In the genomic region with DNA sequence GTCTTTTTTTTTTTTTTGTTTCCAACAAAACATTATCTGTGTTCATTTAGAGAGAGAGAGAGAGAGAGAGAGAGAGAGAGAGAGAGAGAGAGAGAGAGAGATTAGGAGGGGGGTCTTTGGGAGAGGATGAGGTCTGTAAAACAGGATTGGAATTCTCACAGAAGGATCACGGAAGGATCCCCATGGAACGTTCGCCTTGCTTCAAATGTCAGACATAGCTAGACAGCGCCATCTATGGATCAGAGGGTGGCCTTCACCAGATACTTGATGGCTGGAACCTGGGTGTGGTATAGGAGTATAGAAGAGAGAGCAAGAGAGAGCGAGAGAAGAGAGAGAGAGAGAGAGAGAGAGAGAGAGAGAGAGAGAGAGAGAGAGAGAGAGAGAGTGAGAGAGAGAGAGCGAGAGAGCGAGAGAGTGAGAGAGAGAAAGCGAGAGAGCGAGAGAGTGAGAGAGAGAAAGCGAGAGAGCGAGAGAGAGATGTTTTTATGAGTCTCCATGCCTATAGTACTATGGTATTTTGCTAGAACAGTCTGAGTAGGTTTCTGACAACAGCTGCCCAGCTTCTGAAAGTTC, we compare ENCODE assay signal across 8 mouse cellular contexts. TPM values are rescaled to one million over a fixed set of nuclear protein-coding genes. Genes with fewer than 3 reads are reported as not detected.
DNase-seq lines count a peak whose midpoint lies in the region; ATAC-seq lines count a peak whose summit lies in the region.

No protein-coding gene starts in this region.

- H3K36me3 ChIP-seq in forebrain, embryonic 15.5 days: no peaks in the 10 kb centered on the region
- H3K36me3 ChIP-seq in limb, embryonic 11.5 days (ENCODE audit: control insufficient read depth, insufficient read depth, low read length): no peaks in the 10 kb centered on the region
- no peaks in the 10 kb centered on the region for H3K36me3 ChIP-seq in midbrain, embryonic 14.5 days (ENCODE audit: control insufficient read depth, insufficient read depth, low read length)
- H3K36me3 ChIP-seq in stomach, embryonic 16.5 days (ENCODE audit: control insufficient read depth, insufficient read depth, low read length): no peaks in the 10 kb centered on the region

- 24% methylated on average over 11 of the region's 11 CpGs for WGBS in forebrain, embryonic 15.5 days
- 22% methylated on average over 11 of the region's 11 CpGs for WGBS in limb, embryonic 11.5 days
- WGBS in midbrain, embryonic 14.5 days: 27% methylated on average over 11 of the region's 11 CpGs
- 22% methylated on average over 11 of the region's 11 CpGs for WGBS in stomach, embryonic 16.5 days

- H3K4me3 ChIP-seq in forebrain, embryonic 15.5 days: no peak overlapping the region
- H3K4me3 ChIP-seq in limb, embryonic 11.5 days (ENCODE audit: low read depth, low read length): no peak overlapping the region
- no peak overlapping the region for H3K4me3 ChIP-seq in midbrain, embryonic 14.5 days (replicated peaks; ENCODE audit: low read depth, low read length)
- no peak overlapping the region for H3K4me3 ChIP-seq in stomach, embryonic 16.5 days (replicated peaks; ENCODE audit: low read length)

- peak; percentile 56 for DNase-seq in ovary, postnatal 14 days (ENCODE audit: low spot score)
- DNase-seq in ovary, postnatal 10 days (ENCODE audit: low spot score): no peak
- DNase-seq in c-Kit-positive CD71-positive TER-119-negative erythroid progenitor cells, embryonic 14.5 days (ENCODE audit: low read depth): peak; percentile 63
- peak; percentile 43 for DNase-seq in kidney, adult 11 months
- DNase-seq in limb, embryonic 11.5 days (ENCODE audit: low spot score): peak; percentile 86
- DNase-seq in midbrain, embryonic 14.5 days: peak; percentile 95

- H3K9ac ChIP-seq in forebrain, embryonic 15.5 days (replicated peaks): no peak overlapping the region
- no peak overlapping the region for H3K9ac ChIP-seq in limb, embryonic 11.5 days (ENCODE audit: low read length)
- no peak overlapping the region for H3K9ac ChIP-seq in midbrain, embryonic 14.5 days (replicated peaks; ENCODE audit: low read length)
- no peak overlapping the region for H3K9ac ChIP-seq in stomach, embryonic 16.5 days (ENCODE audit: low read length)

- peaks cover 6% of the 10 kb centered on the region; the same call in 1 of the 2 replicates for H3K27me3 ChIP-seq in forebrain, embryonic 15.5 days
- no peaks in the 10 kb centered on the region for H3K27me3 ChIP-seq in limb, embryonic 11.5 days (ENCODE audit: control insufficient read depth, insufficient read depth, low read length)
- H3K27me3 ChIP-seq in midbrain, embryonic 14.5 days (ENCODE audit: control insufficient read depth, insufficient read depth, low read length): no peaks in the 10 kb centered on the region
- H3K27me3 ChIP-seq in stomach, embryonic 16.5 days (ENCODE audit: control insufficient read depth, insufficient read depth, low read length): no peaks in the 10 kb centered on the region

- peak; percentile 80; the same call in 1 of the 2 replicates for ATAC-seq in forebrain, embryonic 15.5 days (replicated peaks)
- ATAC-seq in limb, embryonic 11.5 days (ENCODE audit: insufficient number of reproducible peaks, low FRiP score, low TSS enrichment, low read depth): no peak
- ATAC-seq in midbrain, embryonic 14.5 days (ENCODE audit: low FRiP score, low TSS enrichment): no peak
- peak; percentile 79 for ATAC-seq in stomach, embryonic 16.5 days (ENCODE audit: insufficient read depth, low FRiP score)

- H3K4me1 ChIP-seq in forebrain, embryonic 15.5 days: no peaks in the 10 kb centered on the region
- H3K4me1 ChIP-seq in limb, embryonic 11.5 days (ENCODE audit: control insufficient read depth, insufficient read depth, low read length): no peaks in the 10 kb centered on the region
- no peaks in the 10 kb centered on the region for H3K4me1 ChIP-seq in midbrain, embryonic 14.5 days (ENCODE audit: control insufficient read depth, insufficient read depth, low read length)
- H3K4me1 ChIP-seq in stomach, embryonic 16.5 days (ENCODE audit: control insufficient read depth, insufficient read depth, low read length): 0 out of 2 replicates have a peak, but pooled peaks cover 4% of the 10 kb centered on the region

- H3K9me3 ChIP-seq in forebrain, embryonic 15.5 days: no peaks in the 10 kb centered on the region
- H3K9me3 ChIP-seq in limb, embryonic 11.5 days (ENCODE audit: control insufficient read depth, low read length): no peaks in the 10 kb centered on the region
- no peaks in the 10 kb centered on the region for H3K9me3 ChIP-seq in midbrain, embryonic 14.5 days (ENCODE audit: control insufficient read depth, low read length)
- no peaks in the 10 kb centered on the region for H3K9me3 ChIP-seq in stomach, embryonic 16.5 days (replicated peaks; ENCODE audit: control insufficient read depth, low read length)

- no peak overlapping the region for H3K27ac ChIP-seq in forebrain, embryonic 15.5 days (replicated peaks)
- no peak overlapping the region for H3K27ac ChIP-seq in limb, embryonic 11.5 days (replicated peaks; ENCODE audit: low read depth, low read length)
- no peak overlapping the region for H3K27ac ChIP-seq in midbrain, embryonic 14.5 days (replicated peaks; ENCODE audit: low read depth, low read length)
- H3K27ac ChIP-seq in stomach, embryonic 16.5 days (ENCODE audit: low read length): no peak overlapping the region

- no peak overlapping the region for H3K4me2 ChIP-seq in forebrain, embryonic 15.5 days (replicated peaks)
- H3K4me2 ChIP-seq in limb, embryonic 11.5 days (ENCODE audit: low read depth, severe bottlenecking): no peak overlapping the region
- no peak overlapping the region for H3K4me2 ChIP-seq in midbrain, embryonic 14.5 days (ENCODE audit: low read length)
- no peak overlapping the region for H3K4me2 ChIP-seq in stomach, embryonic 16.5 days (ENCODE audit: low read depth, low read length)

RNA-seq across cellular contexts. Expression of a gene that starts 6.3 kb away (rescaled TPM):
- polyA plus RNA-seq in forebrain, embryonic 15.5 days (2015; fragmentation: Nextera tagmentation; extraction: Ambion mirVana): not detected in 2 replicates
- not detected in 2 replicates for polyA plus RNA-seq in limb, embryonic 11.5 days (2014; fragmentation: Nextera tagmentation; extraction: Ambion mirVana)
- not detected in 2 replicates for polyA plus RNA-seq in midbrain, embryonic 14.5 days (2014; fragmentation: Nextera tagmentation; extraction: Ambion mirVana)
- 196 and 228 TPM in 2 replicates for polyA plus RNA-seq in stomach, embryonic 16.5 days (2015; fragmentation: Nextera tagmentation; extraction: Ambion mirVana)

RNA-seq across cellular contexts. Expression of a gene that starts 11.4 kb away (rescaled TPM):
- not detected in 2 replicates for polyA plus RNA-seq in forebrain, embryonic 15.5 days (2015; fragmentation: Nextera tagmentation; extraction: Ambion mirVana)
- polyA plus RNA-seq in limb, embryonic 11.5 days (2014; fragmentation: Nextera tagmentation; extraction: Ambion mirVana): not detected in 2 replicates
- polyA plus RNA-seq in midbrain, embryonic 14.5 days (2014; fragmentation: Nextera tagmentation; extraction: Ambion mirVana): not detected in 2 replicates
- polyA plus RNA-seq in stomach, embryonic 16.5 days (2015; fragmentation: Nextera tagmentation; extraction: Ambion mirVana): 64.3 and 64.4 TPM in 2 replicates

RNA-seq across cellular contexts. Expression of a gene that starts 18.5 kb away (rescaled TPM):
- polyA plus RNA-seq in forebrain, embryonic 15.5 days (2015; fragmentation: Nextera tagmentation; extraction: Ambion mirVana): 1.7 and 3.5 TPM in 2 replicates
- 1.5 and 2.9 TPM in 2 replicates for polyA plus RNA-seq in limb, embryonic 11.5 days (2014; fragmentation: Nextera tagmentation; extraction: Ambion mirVana)
- polyA plus RNA-seq in midbrain, embryonic 14.5 days (2014; fragmentation: Nextera tagmentation; extraction: Ambion mirVana): 4.2 and 5.4 TPM in 2 replicates
- polyA plus RNA-seq in stomach, embryonic 16.5 days (2015; fragmentation: Nextera tagmentation; extraction: Ambion mirVana): 510 and 643 TPM in 2 replicates

RNA-seq across cellular contexts. Expression of a gene that starts 21.6 kb away (rescaled TPM):
- polyA plus RNA-seq in forebrain, embryonic 15.5 days (2015; fragmentation: Nextera tagmentation; extraction: Ambion mirVana): not detected in 2 replicates
- polyA plus RNA-seq in limb, embryonic 11.5 days (2014; fragmentation: Nextera tagmentation; extraction: Ambion mirVana): 0.08 TPM in 1 of 2 replicates, not detected in the other
- polyA plus RNA-seq in midbrain, embryonic 14.5 days (2014; fragmentation: Nextera tagmentation; extraction: Ambion mirVana): not detected in 2 replicates
- 0.49 TPM in 1 of 2 replicates, not detected in the other for polyA plus RNA-seq in stomach, embryonic 16.5 days (2015; fragmentation: Nextera tagmentation; extraction: Ambion mirVana)

RNA-seq across cellular contexts. Expression of a gene that starts 26.0 kb away (rescaled TPM):
- polyA plus RNA-seq in forebrain, embryonic 15.5 days (2015; fragmentation: Nextera tagmentation; extraction: Ambion mirVana): 69.7 and 73.1 TPM in 2 replicates
- polyA plus RNA-seq in limb, embryonic 11.5 days (2014; fragmentation: Nextera tagmentation; extraction: Ambion mirVana): 60.4 and 64.2 TPM in 2 replicates
- polyA plus RNA-seq in midbrain, embryonic 14.5 days (2014; fragmentation: Nextera tagmentation; extraction: Ambion mirVana): 55.3 and 60.3 TPM in 2 replicates
- 48.5 and 51.8 TPM in 2 replicates for polyA plus RNA-seq in stomach, embryonic 16.5 days (2015; fragmentation: Nextera tagmentation; extraction: Ambion mirVana)

Comparison
In these comparisons a context has a peak if more than half of its experiments do, and no peak if none do; other contexts are left out.
1. ATAC-seq: peak in forebrain, embryonic 15.5 days (single experiment) and stomach, embryonic 16.5 days (single experiment); none in limb, embryonic 11.5 days (single experiment) and midbrain, embryonic 14.5 days (single experiment).
2. RNA of a gene that starts 6.3 kb away (polyA plus RNA-seq): 196 to 228 TPM in stomach, embryonic 16.5 days; not detected in forebrain, embryonic 15.5 days, not detected in limb, embryonic 11.5 days and not detected in midbrain, embryonic 14.5 days; every median in the first group is over 100 times any median in the second.
3. RNA of a gene that starts 11.4 kb away (polyA plus RNA-seq): 64.3 to 64.4 TPM in stomach, embryonic 16.5 days; not detected in forebrain, embryonic 15.5 days, not detected in limb, embryonic 11.5 days and not detected in midbrain, embryonic 14.5 days; every median in the first group is over 10 times any median in the second.
4. RNA of a gene that starts 18.5 kb away (polyA plus RNA-seq): 510 to 643 TPM in stomach, embryonic 16.5 days; 4.2 to 5.4 TPM in midbrain, embryonic 14.5 days, 1.5 to 2.9 TPM in limb, embryonic 11.5 days and 1.7 to 3.5 TPM in forebrain, embryonic 15.5 days; every median in the first group is over 10 times any median in the second.